Comparison of ENCODE assay signal across 8 mouse cellular contexts in the genomic region with DNA sequence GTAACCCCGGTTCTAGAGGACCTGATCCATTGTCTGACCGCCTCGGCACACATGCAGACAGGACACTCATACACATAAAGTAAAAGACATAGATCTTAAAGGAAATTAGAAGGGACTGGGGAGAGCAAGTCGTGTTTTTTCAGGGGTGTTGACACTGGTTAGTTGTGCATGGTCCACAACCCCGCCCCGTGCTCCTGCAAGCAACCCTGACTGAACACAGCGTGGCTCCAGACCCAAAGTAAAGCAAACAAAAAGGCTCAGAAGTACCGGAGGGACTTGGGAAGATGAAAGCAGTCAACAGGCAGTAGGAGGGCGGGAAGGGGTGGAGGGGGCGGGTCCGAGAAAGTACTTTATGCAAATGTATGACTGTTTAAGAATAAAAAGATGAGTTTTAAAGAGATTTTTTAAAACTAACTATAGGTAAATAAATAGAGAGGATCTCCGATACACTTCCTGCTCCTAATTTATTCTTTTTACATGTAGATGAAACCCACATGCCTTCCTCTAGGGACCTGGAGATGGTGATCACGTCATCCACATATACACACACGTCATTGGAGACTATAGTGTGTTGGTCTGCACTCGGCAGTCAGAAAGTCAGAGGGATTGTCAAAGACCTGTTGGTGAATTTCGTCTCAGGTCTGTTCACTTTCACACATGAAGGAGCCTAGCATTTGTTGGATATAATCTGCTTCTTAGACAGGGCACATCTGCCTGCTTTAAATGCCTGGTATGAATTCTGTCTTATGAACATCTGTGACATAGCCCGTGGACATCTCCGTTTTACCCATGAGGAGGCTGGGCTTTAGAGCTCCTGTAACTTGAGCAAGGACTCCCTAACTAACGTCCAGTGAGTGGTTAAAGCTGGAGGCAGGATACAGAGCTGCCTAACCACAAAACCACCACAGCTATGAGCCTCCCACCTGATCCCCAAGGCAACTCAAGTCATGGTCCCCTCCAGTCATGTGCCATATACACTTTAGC. TPM values are rescaled to one million over a fixed set of nuclear protein-coding genes. Genes with fewer than 3 reads are reported as not detected.
DNase-seq lines count a peak whose midpoint lies in the region; ATAC-seq and TF ChIP-seq lines count a peak whose summit lies in the region.

No protein-coding gene starts in this region.

- peaks cover 12% of the 10 kb centered on the region for H3K4me1 ChIP-seq in bone marrow macrophage, adult 2 months (ENCODE audit: control insufficient read depth, insufficient read depth, low read length)
- H3K4me1 ChIP-seq in heart, postnatal 0 days (ENCODE audit: control insufficient read depth, insufficient read depth): no peaks in the 10 kb centered on the region
- H3K4me1 ChIP-seq in liver, embryonic 12.5 days: peaks cover 47% of the 10 kb centered on the region

- peak; percentile 34 for DNase-seq in embryo, embryonic 11 days
- DNase-seq in embryo, embryonic 9.5 days (ENCODE audit: extremely low spot score): no peak
- DNase-seq in heart, postnatal 0 days (ENCODE audit: low spot score): no peak
- peak; percentile 82 for DNase-seq in naive thymus-derived CD4-positive, alpha-beta T cell, adult 2 months (ENCODE audit: low read depth)
- DNase-seq in right cerebral cortex, postnatal 10 days (ENCODE audit: low spot score in 2 of 2): no peak
- DNase-seq in urinary bladder, postnatal 25 days (ENCODE audit: low spot score): no peak

- peak overlapping the region; percentile 60 for H3K4me2 ChIP-seq in heart, postnatal 0 days (ENCODE audit: low read depth, low read length)
- H3K4me2 ChIP-seq in liver, embryonic 12.5 days: peak overlapping the region; percentile 71

- 0 out of 2 replicates have a peak, but pooled peaks have one; percentile 5 for ATAC-seq in heart, postnatal 0 days (ENCODE audit: insufficient read depth, low read depth)
- peak; percentile 33 for ATAC-seq in liver, embryonic 12.5 days

- H3K27me3 ChIP-seq in heart, postnatal 0 days (ENCODE audit: control insufficient read depth, insufficient read depth, low read length): no peaks in the 10 kb centered on the region
- no peaks in the 10 kb centered on the region for H3K27me3 ChIP-seq in liver, embryonic 12.5 days (replicated peaks)

- peak overlapping the region; percentile 53 for H3K9ac ChIP-seq in heart, postnatal 0 days (replicated peaks; ENCODE audit: low read depth, low read length)
- peak overlapping the region; percentile 64 for H3K9ac ChIP-seq in liver, embryonic 12.5 days

- no peak for TF ChIP-seq EP300 in heart, postnatal 0 days (IDR thresholded peaks at IDR 0.05; ENCODE audit: low read depth)

- no peaks in the 10 kb centered on the region for H3K9me3 ChIP-seq in heart, postnatal 0 days (replicated peaks; ENCODE audit: control insufficient read depth, low read length)
- no peaks in the 10 kb centered on the region for H3K9me3 ChIP-seq in liver, embryonic 12.5 days (replicated peaks)

- peak overlapping the region; percentile 64 for H3K4me3 ChIP-seq in bone marrow macrophage, adult 2 months (ENCODE audit: insufficient read depth, low read length)
- H3K4me3 ChIP-seq in heart, postnatal 0 days (ENCODE audit: low read depth, low read length): peak overlapping the region; percentile 40
- peak overlapping the region; percentile 52 for H3K4me3 ChIP-seq in liver, embryonic 12.5 days

- WGBS in heart, postnatal 0 days: 38% methylated on average over 19 of the region's 19 CpGs
- 14% methylated on average over 19 of the region's 19 CpGs for WGBS in liver, embryonic 12.5 days (ENCODE audit: insufficient replicate concordance)

- no peak for TF ChIP-seq POLR2A in bone marrow macrophage, adult 2 months (IDR thresholded peaks at IDR 0.05; ENCODE audit: borderline replicate concordance, low read depth, low read length)

- H3K27ac ChIP-seq in bone marrow macrophage, adult 2 months (ENCODE audit: insufficient read depth, low read depth, low read length): peak overlapping the region; percentile 82
- peak overlapping the region; percentile 81 for H3K27ac ChIP-seq in heart, postnatal 0 days (ENCODE audit: low read depth)
- H3K27ac ChIP-seq in liver, embryonic 12.5 days: peak overlapping the region; percentile 98

- H3K36me3 ChIP-seq in heart, postnatal 0 days (replicated peaks; ENCODE audit: control insufficient read depth, insufficient read depth, low read length): no peaks in the 10 kb centered on the region
- no peaks in the 10 kb centered on the region for H3K36me3 ChIP-seq in liver, embryonic 12.5 days

- TF ChIP-seq CTCF in bone marrow macrophage, adult 2 months (IDR thresholded peaks at IDR 0.05; ENCODE audit: low read depth, low read length): no peak
- TF ChIP-seq CTCF in heart, postnatal 0 days (IDR thresholded peaks at IDR 0.05; ENCODE audit: low read depth): no peak

RNA-seq across cellular contexts. Expression of gene Aqp11, which starts 11.4 kb away (rescaled TPM):
- 1.6 TPM in 1 of 2 replicates, not detected in the other for polyA plus RNA-seq in bone marrow macrophage, adult 2 months (2012; ENCODE audit: insufficient read depth, insufficient read length, missing spikeins)
- total RNA-seq in heart, postnatal 0 days (2014; rRNA removed; ENCODE audit: low replicate concordance): 4.8 and 6.2 TPM in 2 replicates
- polyA plus RNA-seq in heart, postnatal 0 days (2015; fragmentation: Nextera tagmentation; extraction: Ambion mirVana): 2.0 and 2.9 TPM in 2 replicates
- 12.1 and 12.8 TPM in 2 replicates for polyA plus RNA-seq in liver, embryonic 12.5 days (2016; fragmentation: Nextera tagmentation; extraction: Ambion mirVana)

RNA-seq across cellular contexts. Expression of gene Pak1, which starts 38.8 kb away (rescaled TPM):
- polyA plus RNA-seq in bone marrow macrophage, adult 2 months (2012; ENCODE audit: insufficient read depth, insufficient read length, missing spikeins): 90.9 and 92.7 TPM in 2 replicates
- total RNA-seq in heart, postnatal 0 days (2014; rRNA removed; ENCODE audit: low replicate concordance): 1.2 and 1.5 TPM in 2 replicates
- polyA plus RNA-seq in heart, postnatal 0 days (2015; fragmentation: Nextera tagmentation; extraction: Ambion mirVana): 0.79 and 0.86 TPM in 2 replicates
- 8.5 and 8.9 TPM in 2 replicates for polyA plus RNA-seq in liver, embryonic 12.5 days (2016; fragmentation: Nextera tagmentation; extraction: Ambion mirVana)

RNA-seq across cellular contexts. Expression of gene Clns1a, which starts 53.1 kb away (rescaled TPM):
- 35.4 and 41.0 TPM in 2 replicates for polyA plus RNA-seq in bone marrow macrophage, adult 2 months (2012; ENCODE audit: insufficient read depth, insufficient read length, missing spikeins)
- 37.1 and 42.0 TPM in 2 replicates for total RNA-seq in heart, postnatal 0 days (2014; rRNA removed; ENCODE audit: low replicate concordance)
- polyA plus RNA-seq in heart, postnatal 0 days (2015; fragmentation: Nextera tagmentation; extraction: Ambion mirVana): 60.5 and 63.7 TPM in 2 replicates
- 120 and 129 TPM in 2 replicates for polyA plus RNA-seq in liver, embryonic 12.5 days (2016; fragmentation: Nextera tagmentation; extraction: Ambion mirVana)

Comparison
In these comparisons a context has a peak if more than half of its experiments do, and no peak if none do; other contexts are left out.
1. DNase-seq: peak in embryo, embryonic 11 days (single experiment) and naive thymus-derived CD4-positive, alpha-beta T cell, adult 2 months (single experiment); none in embryo, embryonic 9.5 days (single experiment), heart, postnatal 0 days (single experiment), right cerebral cortex, postnatal 10 days (0 of 2) and urinary bladder, postnatal 25 days (single experiment).
2. Peak in every context shown above with its lines, with median percentiles within 50 percentile points of each other: H3K27ac ChIP-seq and H3K4me3 ChIP-seq.